8 mouse cellular contexts compared by ENCODE assay signal in the genomic region with DNA sequence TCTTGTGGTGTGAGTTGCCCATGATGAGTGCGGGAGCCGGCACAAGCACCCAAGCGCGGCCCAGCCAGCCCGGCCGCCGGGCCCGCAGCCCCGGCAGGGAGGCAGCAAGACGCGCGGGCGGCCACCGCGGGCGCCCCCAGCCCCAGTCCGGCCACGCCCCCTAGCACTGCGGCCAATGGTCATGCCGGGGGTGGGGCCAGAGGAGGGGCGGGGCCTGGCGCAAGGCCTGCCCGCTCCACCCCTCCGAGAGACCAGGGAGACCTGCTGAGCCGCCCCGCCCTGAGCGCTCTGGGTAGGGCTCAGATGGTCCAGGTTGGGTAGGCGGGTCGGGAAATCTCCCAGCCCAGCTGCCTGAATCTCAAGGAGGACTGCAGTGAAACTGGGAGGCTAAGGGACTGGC. TPM values are rescaled to one million over a fixed set of nuclear protein-coding genes. Genes with fewer than 3 reads are reported as not detected.
DNase-seq lines count a peak whose midpoint lies in the region; ATAC-seq and TF ChIP-seq lines count a peak whose summit lies in the region.

No protein-coding gene starts in this region.

- 0% methylated on average over 21 of the region's 29 CpGs for WGBS in forebrain, embryonic 14.5 days
- WGBS in hindbrain, embryonic 16.5 days = 0% methylated on average over 21 of the region's 29 CpGs

- H3K4me1 ChIP-seq in forebrain, embryonic 14.5 days (ENCODE audit: control insufficient read depth, insufficient read depth, low read length) = peaks cover 12% of the 10 kb centered on the region
- H3K4me1 ChIP-seq in hindbrain, embryonic 16.5 days (ENCODE audit: control insufficient read depth, insufficient read depth, low read depth, low read length) = peaks cover 28% of the 10 kb centered on the region

- no peaks in the 10 kb centered on the region for H3K27me3 ChIP-seq in forebrain, embryonic 14.5 days (replicated peaks; ENCODE audit: control insufficient read depth, insufficient read depth, low read length)
- no peaks in the 10 kb centered on the region for H3K27me3 ChIP-seq in hindbrain, embryonic 16.5 days (replicated peaks; ENCODE audit: control insufficient read depth, insufficient read depth, low read length)

- peak; percentile 86 for ATAC-seq in forebrain, embryonic 14.5 days
- ATAC-seq in hindbrain, embryonic 16.5 days = peak; percentile 85

- DNase-seq in R1 (ENCODE audit: low read depth, low spot score) = peak; percentile 94
- peak; percentile 80 to 85 for DNase-seq in cerebellum, adult 18-20 months
- peak; percentile 83 for DNase-seq in forebrain, embryonic 14.5 days (ENCODE audit: low spot score)
- peak; percentile 73 to 86 for DNase-seq in left cerebral cortex, adult 2 months (ENCODE audit: extremely low spot score in 1 of 2, low spot score in 2 of 2)
- DNase-seq in lung, postnatal 4 days = peak; percentile 75 to 87
- peak; percentile 84 for DNase-seq in right cerebral cortex, adult 18-20 months
- DNase-seq in adipocyte (ENCODE audit: low spot score) = no peak

- TF ChIP-seq CTCF in left cerebral cortex, adult 2 months (IDR thresholded peaks at IDR 0.05) = no peak

- H3K9ac ChIP-seq in forebrain, embryonic 14.5 days (ENCODE audit: low read length) = peak overlapping the region; percentile 70
- peak overlapping the region; percentile 84 for H3K9ac ChIP-seq in hindbrain, embryonic 16.5 days (ENCODE audit: low read depth, low read length)

- intact Hi-C loops in left cerebral cortex, adult 2 months (cut with DNase I) = loop anchor here (2.0 to 5.0 kb wide), 2 partner anchors 24 to 38 kb away; no protein-coding TSS in a partner anchor

- H3K36me3 ChIP-seq in forebrain, embryonic 14.5 days (ENCODE audit: control insufficient read depth, insufficient read depth, low read length) = no peaks in the 10 kb centered on the region
- H3K36me3 ChIP-seq in hindbrain, embryonic 16.5 days (ENCODE audit: control insufficient read depth, insufficient read depth, low read length) = no peaks in the 10 kb centered on the region

- H3K4me2 ChIP-seq in forebrain, embryonic 14.5 days (ENCODE audit: low read length) = peak overlapping the region; percentile 91
- H3K4me2 ChIP-seq in hindbrain, embryonic 16.5 days (ENCODE audit: low read length) = peak overlapping the region; percentile 84

- H3K4me3 ChIP-seq in forebrain, embryonic 14.5 days (ENCODE audit: low read depth, low read length) = peak overlapping the region; percentile 69
- H3K4me3 ChIP-seq in hindbrain, embryonic 16.5 days (ENCODE audit: low read length) = peak overlapping the region; percentile 81
- H3K4me3 ChIP-seq in left cerebral cortex, adult 2 months = peak overlapping the region; percentile 70

- H3K9me3 ChIP-seq in forebrain, embryonic 14.5 days (replicated peaks; ENCODE audit: control insufficient read depth, low read length) = no peaks in the 10 kb centered on the region
- H3K9me3 ChIP-seq in hindbrain, embryonic 16.5 days (ENCODE audit: control insufficient read depth, low read length) = no peaks in the 10 kb centered on the region

- no peak overlapping the region for H3K27ac ChIP-seq in forebrain, embryonic 14.5 days (ENCODE audit: low read depth, low read length)
- H3K27ac ChIP-seq in hindbrain, embryonic 16.5 days (ENCODE audit: low read depth, low read length) = peak overlapping the region; percentile 74
- peak overlapping the region; percentile 84 for H3K27ac ChIP-seq in left cerebral cortex, adult 2 months

RNA-seq across cellular contexts. Expression of gene C77080, which starts 22.1 kb away (rescaled TPM):
- polyA plus RNA-seq in forebrain, embryonic 14.5 days (2014; fragmentation: Nextera tagmentation; extraction: Ambion mirVana) = 3.6 and 4.2 TPM in 2 replicates
- polyA plus RNA-seq in hindbrain, embryonic 16.5 days (2015; fragmentation: Nextera tagmentation; extraction: Ambion mirVana) = 7.0 and 10.8 TPM in 2 replicates
- 10 to 100 TPM; 22.5 to 25.9 TPM for total RNA-seq in left cerebral cortex, adult 2 months (2021)

RNA-seq across cellular contexts. Expression of gene Sync, which starts 48.3 kb away (rescaled TPM):
- polyA plus RNA-seq in forebrain, embryonic 14.5 days (2014; fragmentation: Nextera tagmentation; extraction: Ambion mirVana) = 0.14 and 0.24 TPM in 2 replicates
- 1.7 and 1.9 TPM in 2 replicates for polyA plus RNA-seq in hindbrain, embryonic 16.5 days (2015; fragmentation: Nextera tagmentation; extraction: Ambion mirVana)
- 1 to 10 TPM; 1.8 to 2.2 TPM for total RNA-seq in left cerebral cortex, adult 2 months (2021)

RNA-seq across cellular contexts. Expression of gene Yars, which starts 49.5 kb away (rescaled TPM):
- 110 and 126 TPM in 2 replicates for polyA plus RNA-seq in forebrain, embryonic 14.5 days (2014; fragmentation: Nextera tagmentation; extraction: Ambion mirVana)
- polyA plus RNA-seq in hindbrain, embryonic 16.5 days (2015; fragmentation: Nextera tagmentation; extraction: Ambion mirVana) = 108 and 112 TPM in 2 replicates
- total RNA-seq in left cerebral cortex, adult 2 months (2021) = 10 to 100 TPM; 87.4 to 93.1 TPM

RNA-seq across cellular contexts. Expression of gene S100pbp, which starts 49.5 kb away (rescaled TPM):
- 9.7 and 11.8 TPM in 2 replicates for polyA plus RNA-seq in forebrain, embryonic 14.5 days (2014; fragmentation: Nextera tagmentation; extraction: Ambion mirVana)
- polyA plus RNA-seq in hindbrain, embryonic 16.5 days (2015; fragmentation: Nextera tagmentation; extraction: Ambion mirVana) = 19.1 and 21.6 TPM in 2 replicates
- 10 to 100 TPM; 33.9 to 34.5 TPM for total RNA-seq in left cerebral cortex, adult 2 months (2021)
